Mouse (Mus musculus) cerebellum, postnatal 14 days (tissue): ENCODE data around the gene Atp11a.

Experiments
- DNase-seq, 2 experiments: peaks; one replicate each; pipeline ENCODE4 v3.0.0; 2021; ENCODE audit warnings: mixed read lengths in 2 of 2

Atp11a gene

GRCm38 (mm10) chr8:12756391-12757157, at the start of gene Atp11a:
Gene Atp11a, plus strand, starts transcription at chr8:12757014.
- DNase-seq = peak; percentile 69 to 82

GRCm38 (mm10) chr8:12711623-12712022, 45.2 kb upstream of the Atp11a start:
- no peak for DNase-seq

- no peak for DNase-seq
Measured at GRCm38 (mm10) chr8:12715861-12716585, 40.8 kb upstream of the Atp11a start.

- DNase-seq = no peak
Measured at GRCm38 (mm10) chr8:12719091-12719490, 37.7 kb upstream of the Atp11a start.

- DNase-seq = no peak
Measured at GRCm38 (mm10) chr8:12728644-12729043, 28.2 kb upstream of the Atp11a start.

- no peak for DNase-seq
Measured at GRCm38 (mm10) chr8:12730780-12731179, 26.0 kb upstream of the Atp11a start.

GRCm38 (mm10) chr8:12732431-12732830, 24.4 kb upstream of the Atp11a start:
- no peak for DNase-seq

GRCm38 (mm10) chr8:12739113-12739512, 17.7 kb upstream of the Atp11a start:
- no peak for DNase-seq

GRCm38 (mm10) chr8:12743390-12743789, 13.4 kb upstream of the Atp11a start:
- DNase-seq = no peak

- no peak for DNase-seq
Measured at GRCm38 (mm10) chr8:12748183-12748582, 8.6 kb upstream of the Atp11a start.

GRCm38 (mm10) chr8:12749116-12749515, 7.7 kb upstream of the Atp11a start:
- no peak for DNase-seq

- no peak for DNase-seq
Measured at GRCm38 (mm10) chr8:12753054-12753453, 3.8 kb upstream of the Atp11a start.

- no peak for DNase-seq
Measured at GRCm38 (mm10) chr8:12754115-12754514, 2.7 kb upstream of the Atp11a start.

- DNase-seq = no peak
Measured at GRCm38 (mm10) chr8:12755312-12755711, 1.5 kb upstream of the Atp11a start.

GRCm38 (mm10) chr8:12755826-12756225, 988 bp upstream of the Atp11a start:
- no peak for DNase-seq

- peak; percentile 44 to 48 for DNase-seq
Measured at GRCm38 (mm10) chr8:12757231-12757940, 572 bp downstream of the Atp11a start.

GRCm38 (mm10) chr8:12759963-12760362, 3.1 kb downstream of the Atp11a start:
- DNase-seq = no peak

GRCm38 (mm10) chr8:12761873-12762272, 5.1 kb downstream of the Atp11a start:
- DNase-seq = no peak

- DNase-seq = no peak
Measured at GRCm38 (mm10) chr8:12763565-12764108, 6.8 kb downstream of the Atp11a start.

GRCm38 (mm10) chr8:12764971-12765370, 8.2 kb downstream of the Atp11a start:
- no peak for DNase-seq

- no peak for DNase-seq
Measured at GRCm38 (mm10) chr8:12767176-12767575, 10.4 kb downstream of the Atp11a start.

- DNase-seq = no peak
Measured at GRCm38 (mm10) chr8:12768747-12769146, 11.9 kb downstream of the Atp11a start.

GRCm38 (mm10) chr8:12769296-12769695, 12.5 kb downstream of the Atp11a start:
- no peak for DNase-seq
